Mouse (Mus musculus) hindbrain, embryonic 16.5 days (tissue): ENCODE measurements around the gene Zzef1. TPM values are rescaled to one million over a fixed set of nuclear protein-coding genes. Genes with fewer than 3 reads are reported as not detected.
"Not testable (repeated sequence)": the region's sequence is repeated elsewhere in the genome, so short reads cannot be mapped to it uniquely, and the experiment has no call there.

ENCODE experiments used
- ATAC-seq: fragments of 200-750 bp; cut with Nextera tagmentation; 2 replicates; pipeline ENCODE4 v1.8.0; 2017; ENCODE audit warnings: moderate TSS enrichment, moderate library complexity
- H3K27ac ChIP-seq: fragments of 300-500 bp; sonication (generic); 2 replicates; pipeline ENCODE4 v1.5.1; 2014; ENCODE audit warnings: low read depth, mild to moderate bottlenecking, control low read depth, low read length, moderate library complexity
- H3K27me3 ChIP-seq: fragments of 300-500 bp; sonication (generic); replicated peaks from 2 replicates; pipeline ENCODE4 v1.6.1; 2014; ENCODE audit warnings: low read length; ENCODE audit not compliant: control insufficient read depth, insufficient read depth
- H3K36me3 ChIP-seq: fragments of 300-500 bp; sonication (generic); 2 replicates; pipeline ENCODE4 v1.6.1; 2014; ENCODE audit warnings: mild to moderate bottlenecking, low read length, moderate library complexity, mixed read lengths; ENCODE audit not compliant: control insufficient read depth, insufficient read depth
- H3K4me1 ChIP-seq: fragments of 300-500 bp; sonication (generic); 2 replicates; pipeline ENCODE4 v1.6.1; 2014; ENCODE audit warnings: low read depth, low read length; ENCODE audit not compliant: control insufficient read depth, insufficient read depth
- H3K4me2 ChIP-seq: fragments of 300-500 bp; sonication (generic); 2 replicates; pipeline ENCODE4 v1.6.1; 2014; ENCODE audit warnings: mild to moderate bottlenecking, low read length, control low read depth, moderate library complexity
- H3K4me3 ChIP-seq: fragments of 300-500 bp; sonication (generic); 2 replicates; pipeline ENCODE4 v1.5.1; 2014; ENCODE audit warnings: mild to moderate bottlenecking, low read length, control low read depth, moderate library complexity
- H3K9ac ChIP-seq: fragments of 300-500 bp; sonication (generic); 2 replicates; pipeline ENCODE4 v1.6.1; 2014; ENCODE audit warnings: low read depth, mild to moderate bottlenecking, control low read depth, low read length, moderate library complexity
- H3K9me3 ChIP-seq: fragments of 300-500 bp; sonication (generic); 2 replicates; pipeline ENCODE4 v1.6.1; 2014; ENCODE audit warnings: mild to moderate bottlenecking, low read length, moderate library complexity; ENCODE audit not compliant: control insufficient read depth
- WGBS: fragments of 180-500 bp; shearing (Covaris S2); extraction: QIAGEN DNeasy Blood & Tissue Kit; methylation state at CpG from one replicate; pipeline ENCODE4 v1.1.7; 2014; 5-methylcytosine and 5-hydroxymethylcytosine counted together
- polyA plus RNA-seq: library from polyadenylated mRNA; unstranded; fragments of >200 nt; fragmentation: Nextera tagmentation; extraction: Ambion mirVana; gene quantifications from 2 replicates; pipeline ENCODE4 v1.2.1, GENCODE M21; 2015

Zzef1 gene
- polyA plus RNA-seq, 1 experiment from 2014 or later: 12.2 TPM

GRCm38 (mm10) chr11:72770816-72771215, 25.2 kb upstream of the Zzef1 start:
- no peak overlapping the region for H3K4me2 ChIP-seq
- peaks cover 7% of the 10 kb centered on the region; the same call in 1 of the 2 replicates for H3K36me3 ChIP-seq
- no peak overlapping the region for H3K4me3 ChIP-seq
- H3K9ac ChIP-seq: no peak overlapping the region
- H3K4me1 ChIP-seq: no peaks in the 10 kb centered on the region
- no peaks in the 10 kb centered on the region for H3K9me3 ChIP-seq
- WGBS: 85% methylated on average over 5 of the region's 5 CpGs
- no peak for ATAC-seq
- H3K27me3 ChIP-seq: no peaks in the 10 kb centered on the region
- H3K27ac ChIP-seq: no peak overlapping the region

GRCm38 (mm10) chr11:72771461-72771860, 24.6 kb upstream of the Zzef1 start:
- no peak overlapping the region for H3K27ac ChIP-seq
- no peak overlapping the region for H3K4me2 ChIP-seq
- no peaks in the 10 kb centered on the region for H3K4me1 ChIP-seq
- no peaks in the 10 kb centered on the region for H3K9me3 ChIP-seq
- no peaks in the 10 kb centered on the region for H3K27me3 ChIP-seq
- no peak overlapping the region for H3K9ac ChIP-seq
- H3K36me3 ChIP-seq: peaks cover 7% of the 10 kb centered on the region; the same call in 1 of the 2 replicates
- WGBS: 74% methylated on average over 4 of the region's 4 CpGs
- no peak for ATAC-seq
- H3K4me3 ChIP-seq: no peak overlapping the region

GRCm38 (mm10) chr11:72772611-72773010, 23.4 kb upstream of the Zzef1 start:
- not testable (repeated sequence) for H3K4me1 ChIP-seq, H3K9ac ChIP-seq, ATAC-seq, H3K4me3 ChIP-seq, H3K27ac ChIP-seq, H3K9me3 ChIP-seq, H3K27me3 ChIP-seq, H3K36me3 ChIP-seq, H3K4me2 ChIP-seq
- WGBS: 22% methylated on average over 1 of the region's 1 CpGs

GRCm38 (mm10) chr11:72778957-72779356, 17.1 kb upstream of the Zzef1 start:
- H3K9me3 ChIP-seq: no peaks in the 10 kb centered on the region
- H3K4me3 ChIP-seq: no peak overlapping the region
- H3K9ac ChIP-seq: no peak overlapping the region
- H3K36me3 ChIP-seq: no peaks in the 10 kb centered on the region
- H3K27me3 ChIP-seq: no peaks in the 10 kb centered on the region
- ATAC-seq: no peak
- no peak overlapping the region for H3K27ac ChIP-seq
- H3K4me1 ChIP-seq: no peaks in the 10 kb centered on the region
- H3K4me2 ChIP-seq: no peak overlapping the region

GRCm38 (mm10) chr11:72782103-72782502, 13.9 kb upstream of the Zzef1 start:
- Histone ChIP-seq H3K27me3 (no peaks in the 10 kb centered on the region), H3K4me2 (no peak overlapping the region), H3K9ac (no peak overlapping the region), H3K27ac (no peak overlapping the region), H3K9me3 (no peaks in the 10 kb centered on the region), H3K4me3 (no peak overlapping the region), H3K4me1 (no peaks in the 10 kb centered on the region), H3K36me3 (no peaks in the 10 kb centered on the region)
- 76% methylated on average over 2 of the region's 2 CpGs for WGBS
- no peak for ATAC-seq

GRCm38 (mm10) chr11:72782503-72782902, 13.5 kb upstream of the Zzef1 start:
- Histone ChIP-seq H3K9ac (no peak overlapping the region), H3K4me2 (no peak overlapping the region), H3K27me3 (no peaks in the 10 kb centered on the region), H3K9me3 (no peaks in the 10 kb centered on the region), H3K27ac (no peak overlapping the region), H3K36me3 (no peaks in the 10 kb centered on the region), H3K4me1 (no peaks in the 10 kb centered on the region), H3K4me3 (no peak overlapping the region)
- 84% methylated on average over 3 of the region's 3 CpGs for WGBS
- no peak for ATAC-seq

- H3K27me3 ChIP-seq: no peaks in the 10 kb centered on the region
- peaks cover 9% of the 10 kb centered on the region for H3K4me1 ChIP-seq
- no peak overlapping the region for H3K4me3 ChIP-seq
- H3K36me3 ChIP-seq: no peaks in the 10 kb centered on the region
- no peak overlapping the region for H3K9ac ChIP-seq
- no peak overlapping the region for H3K27ac ChIP-seq
- no peak overlapping the region for H3K4me2 ChIP-seq
- no peaks in the 10 kb centered on the region for H3K9me3 ChIP-seq
- ATAC-seq: no peak
Observed at GRCm38 (mm10) chr11:72792033-72792432, 4.0 kb upstream of the Zzef1 start.

GRCm38 (mm10) chr11:72795149-72795454, 924 bp upstream of the Zzef1 start:
- Histone ChIP-seq H3K9me3 (no peaks in the 10 kb centered on the region), H3K4me2 (peak overlapping the region; percentile 79), H3K36me3 (no peaks in the 10 kb centered on the region), H3K4me3 (peak overlapping the region; percentile 76), H3K4me1 (peaks cover 19% of the 10 kb centered on the region), H3K27ac (peak overlapping the region; percentile 89), H3K9ac (peak overlapping the region; percentile 74), H3K27me3 (no peaks in the 10 kb centered on the region)
- peak; percentile 66 for ATAC-seq
- 17% methylated on average over 14 of the region's 14 CpGs for WGBS

- H3K36me3 ChIP-seq: no peaks in the 10 kb centered on the region
- ATAC-seq: peak; percentile 62
- no peaks in the 10 kb centered on the region for H3K9me3 ChIP-seq
- H3K27me3 ChIP-seq: no peaks in the 10 kb centered on the region
- WGBS: under 1% methylated on average over 36 of the region's 42 CpGs
- H3K27ac ChIP-seq: peak overlapping the region; percentile 89
- H3K4me3 ChIP-seq: peak overlapping the region; percentile 76
- peak overlapping the region; percentile 73 for H3K9ac ChIP-seq
- H3K4me2 ChIP-seq: peak overlapping the region; percentile 95
- peaks cover 19% of the 10 kb centered on the region for H3K4me1 ChIP-seq
Observed at GRCm38 (mm10) chr11:72796296-72796687, 266 bp downstream of the Zzef1 start.

- Histone ChIP-seq H3K4me3 (peak overlapping the region; percentile 76), H3K4me2 (peak overlapping the region; percentile 95), H3K9ac (peak overlapping the region; percentile 73), H3K4me1 (peaks cover 19% of the 10 kb centered on the region), H3K9me3 (no peaks in the 10 kb centered on the region), H3K27ac (peak overlapping the region; percentile 89; the same call in 1 of the 2 replicates), H3K36me3 (no peaks in the 10 kb centered on the region), H3K27me3 (no peaks in the 10 kb centered on the region)
- 20% methylated on average over 10 of the region's 10 CpGs for WGBS
- ATAC-seq: no peak
Observed at GRCm38 (mm10) chr11:72796773-72797338, 830 bp downstream of the Zzef1 start.
